Mouse (Mus musculus) intestine, embryonic 14.5 days (tissue): ENCODE data around the gene Prkce. TPM values are rescaled to one million over a fixed set of nuclear protein-coding genes. Genes with fewer than 3 reads are reported as not detected.

Experiments
- ATAC-seq: fragments of 200-750 bp; cut with Nextera tagmentation; replicated peaks from 2 replicates; pipeline ENCODE4 v1.8.0; 2017; ENCODE audit warnings: low read depth, moderate number of reproducible peaks, moderate TSS enrichment, moderate library complexity; ENCODE audit not compliant: low FRiP score, low TSS enrichment
- DNase-seq: peaks from one replicate; pipeline ENCODE4 v3.0.0-alpha.2; 2018; ENCODE audit warnings: low spot score
- H3K27ac ChIP-seq: fragments of 300-500 bp; sonication (generic); 2 replicates; pipeline ENCODE4 v1.5.1; 2014; ENCODE audit warnings: low read depth, mild to moderate bottlenecking, control low read depth
- H3K27me3 ChIP-seq: fragments of 300-500 bp; sonication (generic); replicated peaks from 2 replicates; pipeline ENCODE4 v1.6.1; 2014; ENCODE audit warnings: low read length, control low read depth; ENCODE audit not compliant: control insufficient read depth, insufficient read depth
- H3K36me3 ChIP-seq: fragments of 300-500 bp; sonication (generic); 2 replicates; pipeline ENCODE4 v1.6.1; 2014; ENCODE audit warnings: low read length, control low read depth; ENCODE audit not compliant: control insufficient read depth, insufficient read depth
- H3K4me1 ChIP-seq: fragments of 300-500 bp; sonication (generic); replicated peaks from 2 replicates; pipeline ENCODE4 v1.6.1; 2014; ENCODE audit warnings: low read length, control low read depth, mixed read lengths; ENCODE audit not compliant: control insufficient read depth, insufficient read depth
- H3K4me2 ChIP-seq: fragments of 300-500 bp; sonication (generic); 2 replicates; pipeline ENCODE4 v1.6.1; 2014; ENCODE audit warnings: low read length
- H3K4me3 ChIP-seq: fragments of 300-500 bp; sonication (generic); 2 replicates; pipeline ENCODE4 v1.5.1; 2014; ENCODE audit warnings: low read depth, low read length, control low read depth, mixed read lengths
- H3K9ac ChIP-seq: fragments of 300-500 bp; sonication (generic); 2 replicates; pipeline ENCODE4 v1.6.1; 2014; ENCODE audit warnings: mild to moderate bottlenecking, low read length
- H3K9me3 ChIP-seq: fragments of 300-500 bp; sonication (generic); 2 replicates; pipeline ENCODE4 v1.6.1; 2016; ENCODE audit warnings: low read length, control low read depth; ENCODE audit not compliant: control insufficient read depth
- WGBS: fragments of 180-500 bp; shearing (Covaris S2); extraction: QIAGEN DNeasy Blood & Tissue Kit; methylation state at CpG from one replicate; pipeline ENCODE4 v1.1.7; 2014; 5-methylcytosine and 5-hydroxymethylcytosine counted together
- polyA plus RNA-seq: library from polyadenylated mRNA; unstranded; fragments of >200 nt; fragmentation: Nextera tagmentation; extraction: Ambion mirVana; gene quantifications from 2 replicates; pipeline ENCODE4 v1.2.1, GENCODE M21; 2014

The Prkce gene
- polyA plus RNA-seq, 1 experiment from 2014 or later, result 7.5 TPM

DNA sequence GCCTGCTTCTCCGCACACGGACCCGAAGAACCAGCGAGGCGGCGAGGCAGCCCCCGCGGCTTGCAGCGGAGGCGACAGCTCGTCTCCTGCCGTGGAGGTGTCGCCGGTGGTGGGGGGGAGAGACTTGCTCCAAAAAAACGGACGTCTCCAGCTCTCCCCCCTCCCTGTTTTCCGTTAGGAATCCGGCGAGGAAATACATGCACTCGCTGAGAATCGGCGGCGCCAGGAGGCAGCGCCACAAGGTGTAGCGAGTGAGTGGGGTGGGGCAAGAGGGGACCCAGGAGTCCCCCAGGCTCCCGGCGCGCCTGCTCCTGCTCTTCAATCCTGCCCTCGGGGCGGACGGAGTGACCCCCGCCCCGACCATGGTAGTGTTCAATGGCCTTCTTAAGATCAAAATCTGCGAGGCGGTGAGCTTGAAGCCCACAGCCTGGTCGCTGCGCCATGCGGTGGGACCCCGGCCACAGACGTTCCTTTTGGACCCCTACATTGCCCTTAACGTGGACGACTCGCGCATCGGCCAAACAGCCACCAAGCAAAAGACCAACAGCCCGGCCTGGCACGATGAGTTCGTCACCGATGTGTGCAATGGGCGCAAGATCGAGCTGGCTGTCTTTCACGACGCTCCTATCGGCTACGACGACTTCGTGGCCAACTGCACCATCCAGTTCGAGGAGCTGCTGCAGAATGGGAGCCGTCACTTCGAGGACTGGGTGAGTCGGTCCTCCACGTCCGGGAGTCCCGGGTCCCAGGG is 821 bp downstream of the Prkce start:
- peak overlapping the region; percentile 98 for H3K4me2 ChIP-seq
- no peaks in the 10 kb centered on the region for H3K27me3 ChIP-seq
- WGBS, result under 1% methylated on average over 64 of the region's 64 CpGs
- peak overlapping the region; percentile 77 for H3K4me3 ChIP-seq
- ATAC-seq, result no peak
- H3K9ac ChIP-seq, result peak overlapping the region; percentile 87
- peaks cover 5% of the 10 kb centered on the region; the same call in 1 of the 2 replicates for H3K36me3 ChIP-seq
- H3K4me1 ChIP-seq, result peaks cover 27% of the 10 kb centered on the region
- peak overlapping the region; percentile 94; the same call in 1 of the 2 replicates for H3K27ac ChIP-seq
- peak; percentile 78 for DNase-seq
- H3K9me3 ChIP-seq, result no peaks in the 10 kb centered on the region

DNA sequence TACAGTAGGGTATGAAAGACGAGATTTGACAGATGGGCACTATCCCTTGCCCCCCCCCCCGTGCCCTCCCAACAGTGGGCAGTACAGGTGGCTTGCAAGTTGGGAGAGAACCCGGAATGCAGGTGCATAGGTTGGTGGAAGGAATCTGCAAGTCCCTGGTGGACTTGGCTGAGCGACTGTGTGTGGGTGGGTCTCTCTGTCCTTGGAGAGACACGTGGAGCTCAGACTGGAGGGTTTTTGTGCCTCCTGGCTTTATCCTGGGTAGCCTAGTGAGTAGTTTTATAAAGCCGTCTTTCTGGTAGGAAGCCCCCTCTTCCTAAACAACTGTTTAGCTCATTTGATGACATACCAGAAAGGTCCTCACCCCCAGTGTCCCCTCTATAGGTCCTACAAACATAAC is 1.5 kb downstream of the Prkce start:
- no peak for ATAC-seq
- no peak overlapping the region for H3K27ac ChIP-seq
- peak; percentile 55 for DNase-seq
- peaks cover 27% of the 10 kb centered on the region for H3K4me1 ChIP-seq
- H3K9me3 ChIP-seq, result no peaks in the 10 kb centered on the region
- peak overlapping the region; percentile 87 for H3K9ac ChIP-seq
- H3K4me2 ChIP-seq, result peak overlapping the region; percentile 98
- H3K36me3 ChIP-seq, result peaks cover 5% of the 10 kb centered on the region; the same call in 1 of the 2 replicates
- H3K4me3 ChIP-seq, result peak overlapping the region; percentile 77
- 18% methylated on average over 6 of the region's 6 CpGs for WGBS
- no peaks in the 10 kb centered on the region for H3K27me3 ChIP-seq

DNA sequence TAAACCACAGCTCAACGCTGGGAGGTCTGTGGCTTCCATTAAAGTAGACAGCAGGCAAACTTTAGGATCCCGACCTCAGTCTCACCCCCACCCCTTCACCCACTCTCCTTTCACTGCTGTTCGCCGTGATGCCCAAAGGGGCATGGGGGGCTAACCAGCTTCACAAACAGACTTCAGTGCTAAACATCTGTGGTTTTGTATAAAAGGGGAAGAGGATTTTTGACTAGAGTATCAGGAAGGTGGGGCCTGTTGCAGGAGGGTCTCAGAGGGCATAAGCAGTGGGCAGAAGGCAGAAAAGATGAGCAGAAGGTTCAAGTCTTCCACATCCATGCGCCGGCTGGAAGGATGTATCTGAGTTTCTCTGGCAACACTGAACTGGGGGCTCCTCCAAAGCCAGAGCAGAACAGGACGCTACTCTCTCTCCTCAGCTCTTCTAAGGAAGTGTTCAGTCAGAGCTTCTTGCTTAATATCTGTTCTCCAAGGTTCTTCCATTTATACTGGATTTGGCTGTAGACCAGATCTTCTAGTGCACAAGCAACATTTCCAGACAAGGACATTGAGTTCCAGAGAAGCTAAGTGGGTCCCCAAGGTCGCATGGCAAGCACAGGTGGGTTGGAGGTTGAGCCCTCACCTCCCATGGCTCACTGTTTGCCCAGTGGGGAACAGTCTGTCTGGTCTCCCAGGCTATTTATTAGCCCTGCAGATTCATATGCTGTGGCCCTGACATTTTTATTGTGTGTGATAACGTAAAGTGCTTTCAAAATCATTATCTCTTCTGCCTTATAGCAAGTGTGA is 2.8 kb downstream of the Prkce start:
- 56% methylated on average over 9 of the region's 9 CpGs for WGBS
- H3K27me3 ChIP-seq, result no peaks in the 10 kb centered on the region
- DNase-seq (peak; percentile 49), ATAC-seq (no peak)
- H3K27ac ChIP-seq, result no peak overlapping the region
- peaks cover 5% of the 10 kb centered on the region; the same call in 1 of the 2 replicates for H3K36me3 ChIP-seq
- no peak overlapping the region for H3K9ac ChIP-seq
- peaks cover 29% of the 10 kb centered on the region for H3K4me1 ChIP-seq
- H3K4me3 ChIP-seq, result no peak overlapping the region
- no peaks in the 10 kb centered on the region for H3K9me3 ChIP-seq
- H3K4me2 ChIP-seq, result peak overlapping the region; percentile 98

DNA sequence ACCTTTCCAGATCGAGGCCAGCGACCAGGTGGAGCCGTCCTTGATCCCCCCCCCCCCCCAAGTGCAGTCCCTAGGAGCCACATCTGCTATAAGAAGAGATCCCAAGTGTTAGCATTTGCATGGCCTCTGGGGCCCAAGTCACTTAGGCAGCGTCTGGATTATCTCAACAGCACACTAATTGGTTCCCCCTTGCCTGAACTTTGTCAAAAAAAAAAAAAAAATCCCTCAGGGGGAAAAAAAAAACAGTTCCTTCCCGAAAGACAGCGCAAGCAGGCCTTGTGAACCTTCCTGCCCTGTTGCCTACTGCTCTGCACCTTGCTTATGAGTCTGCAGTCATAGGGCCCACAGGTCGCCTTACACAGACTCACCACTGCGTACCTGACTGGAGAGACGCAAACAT is 7.9 kb downstream of the Prkce start:
- peak; percentile 49 for DNase-seq
- WGBS, result 45% methylated on average over 9 of the region's 9 CpGs
- no peak overlapping the region for H3K4me3 ChIP-seq
- no peak for ATAC-seq
- H3K9ac ChIP-seq, result no peak overlapping the region
- H3K4me1 ChIP-seq, result peaks cover 8% of the 10 kb centered on the region
- H3K27ac ChIP-seq, result no peak overlapping the region
- H3K27me3 ChIP-seq, result no peaks in the 10 kb centered on the region
- H3K4me2 ChIP-seq, result no peak overlapping the region
- H3K9me3 ChIP-seq, result no peaks in the 10 kb centered on the region
- H3K36me3 ChIP-seq, result peaks cover 5% of the 10 kb centered on the region; the same call in 1 of the 2 replicates

DNA sequence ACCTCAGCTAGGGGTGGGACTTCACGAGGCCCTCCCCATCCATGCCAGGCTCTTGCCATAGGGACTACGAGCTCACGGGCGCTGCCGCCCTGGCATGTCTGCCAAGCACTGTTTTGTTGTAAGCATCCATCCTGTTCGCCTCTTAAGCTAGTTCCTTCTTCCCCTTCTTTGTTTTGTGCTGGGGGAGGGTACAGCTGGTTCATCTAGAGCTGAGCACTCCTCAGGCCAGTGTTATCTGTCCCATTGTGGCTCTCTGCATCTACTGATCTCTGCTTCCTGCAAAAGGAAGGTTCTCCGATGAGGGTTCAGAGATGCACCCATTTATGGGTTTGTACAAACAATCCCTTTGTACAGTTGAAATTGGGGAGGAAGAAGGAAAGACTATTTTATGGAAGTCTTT is 9.1 kb downstream of the Prkce start:
- Histone ChIP-seq H3K9ac (no peak overlapping the region), H3K27me3 (no peaks in the 10 kb centered on the region), H3K4me1 (peaks cover 6% of the 10 kb centered on the region; the same call in 1 of the 2 replicates), H3K4me3 (no peak overlapping the region), H3K9me3 (no peaks in the 10 kb centered on the region), H3K4me2 (no peak overlapping the region), H3K36me3 (peaks cover 5% of the 10 kb centered on the region; the same call in 1 of the 2 replicates), H3K27ac (no peak overlapping the region)
- ATAC-seq (no peak), DNase-seq (no peak)
- WGBS, result 77% methylated on average over 7 of the region's 7 CpGs

DNA sequence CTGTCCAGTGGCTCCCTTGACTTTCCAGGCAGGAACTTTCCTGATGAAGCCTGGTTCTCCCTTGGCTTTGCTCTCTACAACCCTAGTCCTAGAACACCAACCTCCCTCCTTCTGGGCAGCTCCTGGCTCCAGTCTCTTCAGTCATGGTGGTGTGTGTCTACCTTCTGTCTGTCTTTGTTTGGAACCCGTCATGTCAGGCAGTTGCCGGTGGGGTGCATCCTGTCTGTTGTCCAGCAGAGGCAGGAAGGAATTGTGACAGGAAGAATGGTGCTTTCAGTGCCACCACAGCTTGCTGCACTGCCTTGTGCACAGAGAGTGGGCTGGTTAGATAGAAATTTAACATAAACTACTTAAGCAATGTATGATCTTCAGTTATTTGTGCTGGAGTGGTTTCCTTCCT is 16.2 kb downstream of the Prkce start:
- Histone ChIP-seq H3K27ac (no peak overlapping the region), H3K9ac (no peak overlapping the region), H3K4me1 (peaks cover 15% of the 10 kb centered on the region), H3K27me3 (no peaks in the 10 kb centered on the region), H3K4me2 (no peak overlapping the region), H3K4me3 (no peak overlapping the region), H3K36me3 (no peaks in the 10 kb centered on the region), H3K9me3 (no peaks in the 10 kb centered on the region)
- DNase-seq (no peak), ATAC-seq (no peak)
- 35% methylated on average over 2 of the region's 2 CpGs for WGBS

DNA sequence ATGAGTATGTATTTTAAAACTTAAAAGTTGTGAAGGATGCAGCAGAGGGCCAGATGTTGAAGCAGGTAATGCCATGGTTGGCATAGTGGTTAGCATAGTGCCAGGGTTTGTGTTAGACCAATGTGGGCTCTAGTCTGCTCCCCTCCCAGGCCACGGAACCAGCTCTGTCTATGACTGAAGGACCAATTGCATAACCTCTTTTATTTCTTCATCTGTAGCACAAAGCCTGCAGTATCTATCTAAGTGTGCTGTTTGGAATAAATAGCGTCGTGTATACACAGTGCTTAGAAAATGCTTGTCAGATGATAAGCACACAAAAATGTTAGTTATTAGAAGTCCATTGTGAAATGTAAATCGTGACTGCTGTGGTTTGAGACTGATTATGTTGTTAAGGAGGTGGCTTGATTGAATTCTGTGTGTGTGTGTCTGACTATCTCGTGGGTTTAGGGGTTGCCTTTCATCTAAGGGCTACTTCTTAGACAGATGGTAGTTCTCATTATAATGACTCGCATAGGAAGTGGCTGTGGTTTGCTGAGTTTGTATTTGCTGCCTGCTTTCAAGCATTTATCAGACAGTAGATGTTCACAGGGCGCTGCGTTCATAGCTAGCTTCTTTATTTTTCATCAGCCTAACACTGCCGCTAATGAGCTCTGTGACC is 17.1 kb downstream of the Prkce start:
- WGBS, result 46% methylated on average over 9 of the region's 9 CpGs
- no peak overlapping the region for H3K9ac ChIP-seq
- H3K4me3 ChIP-seq, result no peak overlapping the region
- DNase-seq (no peak), ATAC-seq (no peak)
- H3K36me3 ChIP-seq, result no peaks in the 10 kb centered on the region
- peak overlapping the region; percentile 30 for H3K27ac ChIP-seq
- peaks cover 15% of the 10 kb centered on the region for H3K4me1 ChIP-seq
- no peaks in the 10 kb centered on the region for H3K27me3 ChIP-seq
- H3K9me3 ChIP-seq, result no peaks in the 10 kb centered on the region
- H3K4me2 ChIP-seq, result no peak overlapping the region

DNA sequence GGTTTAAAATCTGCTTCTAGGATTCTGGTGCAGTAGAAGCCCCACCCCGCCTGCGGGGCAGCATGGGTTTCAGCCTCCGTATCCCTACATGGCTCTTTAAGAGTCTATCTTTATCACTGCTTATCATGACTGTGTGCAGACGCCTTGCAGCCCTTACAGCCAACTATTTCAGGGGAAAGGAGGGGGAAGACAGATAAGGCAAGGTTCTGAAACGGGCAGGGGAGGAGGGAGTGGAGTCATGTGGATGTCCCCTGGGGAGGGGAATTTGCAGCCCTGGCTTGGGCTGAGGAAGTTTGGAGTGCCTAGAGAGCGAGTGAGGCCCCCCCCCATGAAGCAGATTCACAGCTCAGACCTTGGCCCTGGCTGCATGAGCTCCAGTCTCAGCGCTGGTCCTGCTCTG is 18.0 kb downstream of the Prkce start:
- Histone ChIP-seq H3K9me3 (no peaks in the 10 kb centered on the region), H3K4me2 (peak overlapping the region; percentile 3), H3K27me3 (no peaks in the 10 kb centered on the region), H3K9ac (no peak overlapping the region), H3K4me3 (no peak overlapping the region), H3K36me3 (no peaks in the 10 kb centered on the region), H3K4me1 (peaks cover 15% of the 10 kb centered on the region), H3K27ac (no peak overlapping the region)
- DNase-seq (no peak), ATAC-seq (0 out of 2 replicates have a peak, but pooled peaks have one; percentile 62)
- WGBS, result 21% methylated on average over 7 of the region's 7 CpGs
